Mouse (Mus musculus): ENCODE results near the gene Krt20.

The Krt20 gene

GRCm38 (mm10) chr11:99413247-99413646, 24.7 kb downstream of the Krt20 start:
- peak; percentile 71 for DNase-seq (ENCODE audit: low spot score)

DNA sequence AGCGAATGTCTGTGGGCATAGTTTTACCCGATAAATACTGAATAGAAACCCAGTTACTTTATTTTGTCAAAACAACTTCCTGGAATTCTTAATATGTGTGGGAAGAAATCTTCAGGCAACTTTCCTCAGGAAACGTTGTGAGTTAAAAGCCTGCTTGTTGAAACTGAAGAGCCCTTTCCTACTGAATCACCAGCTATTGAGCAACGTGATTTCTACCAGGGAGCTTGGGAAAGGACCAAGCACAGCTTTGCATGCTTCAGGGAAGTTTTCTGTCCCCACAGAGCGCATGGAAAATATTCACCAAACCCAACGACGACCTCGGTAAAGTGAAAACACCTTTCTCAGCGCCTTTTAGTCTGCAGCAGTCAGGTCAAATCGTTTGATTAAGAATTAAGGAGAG, 31.8 kb downstream of the Krt20 start:
- no peak for DNase-seq (ENCODE audit: low spot score)

DNA sequence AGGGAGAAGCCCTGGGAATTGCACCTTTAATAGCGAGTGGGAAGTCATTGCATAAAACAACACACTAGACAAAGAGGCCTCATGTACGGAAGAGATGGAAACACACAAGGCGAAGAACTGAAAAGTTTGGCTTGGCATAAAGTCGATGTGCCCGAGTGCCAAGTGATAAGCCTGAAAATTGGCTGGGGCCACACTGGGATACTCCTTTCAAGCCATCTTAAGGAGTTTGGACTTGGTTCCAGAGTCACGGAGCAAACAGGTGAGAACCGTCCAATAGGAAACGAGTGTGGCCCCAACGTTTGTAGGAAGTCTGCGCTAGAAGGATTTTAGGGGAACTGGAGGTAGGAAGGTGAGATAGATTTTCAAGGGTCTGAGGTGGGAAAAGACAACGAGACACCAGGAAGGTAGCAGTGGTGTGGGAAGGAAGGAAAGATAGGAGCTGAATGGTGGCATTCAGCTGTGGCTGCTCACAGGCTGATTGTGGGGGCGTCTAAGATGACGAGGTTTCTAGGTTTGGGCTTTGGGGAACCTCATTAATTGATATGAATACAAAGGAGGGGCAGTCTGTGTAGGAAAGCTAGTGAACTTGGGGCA, 37.9 kb downstream of the Krt20 start:
- no peak for DNase-seq (ENCODE audit: low spot score)

- no peak for DNase-seq (ENCODE audit: low spot score)
These were observed 39.1 kb downstream of the Krt20 start for GRCm38 (mm10) chr11:99398832-99399231.

- DNase-seq (ENCODE audit: low spot score), result no peak
These were observed 39.9 kb downstream of the Krt20 start for GRCm38 (mm10) chr11:99398084-99398483.

DNA sequence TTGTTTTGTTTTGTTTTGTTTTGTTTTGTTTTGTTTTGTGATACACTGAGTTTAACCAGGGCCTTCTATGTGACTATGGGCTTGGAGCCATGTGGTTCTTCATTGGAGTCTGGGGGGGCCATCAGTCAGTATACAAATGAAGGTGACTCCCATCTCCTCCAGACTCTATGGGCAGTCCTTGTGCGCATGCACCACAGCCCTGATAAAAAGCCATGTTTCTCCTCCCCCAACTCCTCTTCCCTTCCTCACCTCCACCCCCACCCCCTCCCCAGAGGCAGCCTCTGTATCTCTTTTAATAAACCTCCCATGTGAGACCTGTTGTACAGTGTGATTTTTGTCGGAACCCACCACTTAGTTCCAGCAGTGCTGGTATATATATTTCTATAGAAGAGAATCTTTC, 41.3 kb downstream of the Krt20 start:
- no peak for DNase-seq (ENCODE audit: low spot score)

DNA sequence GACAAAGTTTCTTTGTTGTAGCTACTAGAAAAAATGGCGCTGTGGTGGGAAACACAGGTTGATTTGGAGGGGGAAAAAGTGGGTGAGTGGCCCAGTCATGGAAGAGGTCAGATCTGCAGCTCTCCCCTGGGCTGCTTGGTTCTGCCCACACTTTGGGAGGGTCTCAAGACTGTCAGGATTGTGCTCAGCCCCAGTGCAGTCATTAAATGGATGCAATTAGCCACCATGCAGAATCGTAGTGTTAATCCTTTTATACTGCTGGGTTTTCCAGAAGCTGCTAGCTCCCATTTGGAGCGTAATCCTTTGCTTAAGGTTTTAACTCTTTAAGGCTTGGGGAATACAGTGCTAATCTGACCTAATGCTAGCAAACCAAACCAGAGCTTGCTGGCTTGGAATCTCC, 41.9 kb downstream of the Krt20 start:
- no peak for DNase-seq (ENCODE audit: low spot score)

- DNase-seq (ENCODE audit: low spot score), result no peak
These were observed 45.5 kb downstream of the Krt20 start for GRCm38 (mm10) chr11:99392492-99392891.

- no peak for DNase-seq (ENCODE audit: low spot score)
These were observed 46.6 kb downstream of the Krt20 start for GRCm38 (mm10) chr11:99391375-99391774.

DNA sequence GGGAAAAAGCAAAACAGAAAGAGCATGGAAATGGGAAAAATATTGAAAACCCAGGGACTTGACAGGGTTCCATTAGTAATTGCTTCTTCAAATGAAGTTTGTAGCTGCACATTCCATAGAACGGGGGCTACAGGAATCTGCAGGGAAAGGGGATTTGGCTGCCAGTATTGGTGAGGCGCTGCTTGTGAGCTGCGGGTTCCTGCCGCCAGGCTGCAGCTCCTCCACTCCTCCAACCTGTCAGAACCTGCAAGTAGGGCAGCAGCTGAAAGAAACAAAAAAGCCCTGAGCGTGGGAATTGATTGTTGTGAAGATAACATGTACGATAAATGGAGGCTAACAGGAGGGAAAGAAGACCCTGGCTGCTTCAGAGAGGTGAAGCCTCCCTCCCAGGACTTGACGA, 47.1 kb downstream of the Krt20 start:
- DNase-seq (ENCODE audit: low spot score), result no peak

DNA sequence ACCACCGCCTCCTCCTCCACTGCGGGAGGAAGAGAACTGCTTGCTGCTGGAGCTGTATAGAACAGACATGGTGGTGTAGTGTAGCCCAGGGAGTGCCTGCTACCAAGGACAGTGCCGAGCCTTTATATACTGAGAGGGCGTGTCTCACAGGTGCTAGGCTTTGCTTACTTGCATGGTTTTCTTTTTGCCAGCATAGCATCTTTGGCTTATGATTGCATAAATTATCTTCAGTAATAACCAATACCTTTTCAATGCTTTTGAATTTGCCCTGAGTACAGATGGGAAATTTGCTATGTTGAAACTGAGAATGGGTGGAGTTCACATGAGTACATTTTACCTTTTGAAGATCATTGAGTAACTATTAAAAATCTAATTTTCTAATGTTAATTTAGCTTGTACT, 48.7 kb downstream of the Krt20 start, which contains the start of gene Krt10:
Gene Krt10 (minus strand): TSS at position 101 of the 400 bp plus-strand sequence.
- no peak for DNase-seq (ENCODE audit: low spot score)

DNA sequence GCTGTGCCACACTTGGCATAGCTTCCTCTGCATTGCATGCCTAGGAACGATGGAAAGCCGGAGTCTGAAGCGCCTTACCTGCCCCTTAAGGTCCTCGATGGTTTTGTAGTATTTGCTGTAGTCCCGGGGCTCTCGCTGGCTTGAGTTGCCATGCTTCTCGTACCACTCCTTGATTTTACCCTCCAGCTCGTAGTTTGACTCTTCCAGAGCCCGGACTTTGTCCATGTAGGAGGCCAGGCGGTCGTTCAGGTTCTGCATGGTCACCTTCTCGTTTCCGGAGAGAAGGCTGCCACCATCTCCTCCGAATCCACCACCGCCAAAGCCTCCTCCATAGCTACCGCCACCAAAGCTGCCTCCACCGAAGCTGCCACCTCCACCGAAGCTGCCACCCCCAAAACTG, 49.3 kb downstream of the Krt20 start:
- no peak for DNase-seq (ENCODE audit: low spot score)

DNA sequence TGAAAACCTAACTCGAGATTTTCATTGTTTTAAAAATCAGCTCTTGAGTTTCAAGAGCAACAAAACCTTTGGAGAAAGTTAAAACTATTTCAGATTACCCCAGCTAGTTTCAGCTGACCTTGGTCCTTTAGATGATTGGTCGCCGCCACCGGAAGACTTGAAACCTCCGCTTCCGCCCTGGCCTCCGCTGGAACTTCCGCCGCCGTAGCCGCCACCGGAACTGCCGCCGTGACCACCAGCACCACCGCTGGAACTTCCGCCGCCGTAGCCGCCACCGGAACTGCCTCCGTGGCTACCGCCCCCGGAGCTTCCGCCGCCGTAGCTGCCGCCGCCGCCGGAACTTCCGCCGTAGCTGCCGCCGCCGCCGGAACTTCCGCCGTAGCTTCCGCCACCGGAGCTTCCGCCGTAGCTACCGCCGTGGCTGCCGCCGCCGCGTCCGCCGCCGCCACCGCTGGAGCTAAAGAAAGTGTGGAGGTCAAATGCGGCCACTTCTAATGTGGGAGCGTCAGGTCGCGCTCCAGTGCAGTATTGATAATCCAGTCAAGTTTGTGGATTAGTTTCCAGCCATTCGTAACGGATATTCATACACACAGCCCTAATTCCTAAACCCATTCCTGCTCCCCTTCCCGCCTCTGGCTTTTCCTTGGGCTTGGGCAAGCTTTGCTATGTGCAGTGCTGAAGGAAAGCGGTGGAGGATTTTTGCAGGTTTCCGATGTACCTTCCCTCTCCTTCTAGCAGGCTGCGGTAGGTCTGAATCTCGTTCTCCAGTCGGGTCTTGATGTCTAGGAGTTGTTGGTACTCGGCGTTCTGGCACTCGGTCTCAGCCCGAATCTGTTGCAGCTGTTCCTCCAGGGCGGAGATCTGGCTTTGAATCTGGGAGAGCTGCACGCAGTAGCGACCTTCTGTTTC, 51.9 kb downstream of the Krt20 start:
- DNase-seq (ENCODE audit: low spot score), result peak; percentile 91

GRCm38 (mm10) chr11:99379568-99379967, 58.4 kb downstream of the Krt20 start:
- DNase-seq (ENCODE audit: low spot score), result peak; percentile 85

All from embryo, embryonic 10.5 days (tissue).